Mouse (Mus musculus) intestine, embryonic 16.5 days (tissue): ENCODE measurements around the gene Gm45623. TPM values are rescaled to one million over a fixed set of nuclear protein-coding genes. Genes with fewer than 3 reads are reported as not detected.

Experiments
- ATAC-seq: fragments of 200-750 bp; cut with Nextera tagmentation; 2 replicates; pipeline ENCODE4 v1.8.0; 2017; ENCODE audit warnings: moderate TSS enrichment, moderate library complexity
- H3K27ac ChIP-seq: fragments of 300-500 bp; sonication (generic); 2 replicates; pipeline ENCODE4 v1.5.1; 2014; ENCODE audit warnings: mild to moderate bottlenecking, low read length
- H3K27me3 ChIP-seq: fragments of 300-500 bp; sonication (generic); replicated peaks from 2 replicates; pipeline ENCODE4 v1.6.1; 2014; ENCODE audit warnings: low read length, control low read depth, mixed read lengths; ENCODE audit not compliant: control insufficient read depth, insufficient read depth
- H3K36me3 ChIP-seq: fragments of 300-500 bp; sonication (generic); 2 replicates; pipeline ENCODE4 v1.6.1; 2014; ENCODE audit warnings: low read length, control low read depth; ENCODE audit not compliant: control insufficient read depth, insufficient read depth
- H3K4me1 ChIP-seq: fragments of 300-500 bp; sonication (generic); 2 replicates; pipeline ENCODE4 v1.6.1; 2014; ENCODE audit warnings: low read length, control low read depth, mixed read lengths; ENCODE audit not compliant: control insufficient read depth, insufficient read depth
- H3K4me2 ChIP-seq: fragments of 300-500 bp; sonication (generic); 2 replicates; pipeline ENCODE4 v1.6.1; 2014; ENCODE audit warnings: low read depth, low read length, control low read depth
- H3K4me3 ChIP-seq: fragments of 300-500 bp; sonication (generic); 2 replicates; pipeline ENCODE4 v1.5.1; 2014; ENCODE audit warnings: mild to moderate bottlenecking, low read length
- H3K9ac ChIP-seq: fragments of 300-500 bp; sonication (generic); 2 replicates; pipeline ENCODE4 v1.6.1; 2014; ENCODE audit warnings: low read depth, low read length
- H3K9me3 ChIP-seq: fragments of 300-500 bp; sonication (generic); 2 replicates; pipeline ENCODE4 v1.6.1; 2016; ENCODE audit warnings: low read length, control low read depth; ENCODE audit not compliant: control insufficient read depth
- WGBS: fragments of 180-500 bp; shearing (Covaris S2); extraction: QIAGEN DNeasy Blood & Tissue Kit; methylation state at CpG from one replicate; pipeline ENCODE4 v1.1.7; 2014; 5-methylcytosine and 5-hydroxymethylcytosine counted together
- polyA plus RNA-seq: library from polyadenylated mRNA; unstranded; fragments of >200 nt; fragmentation: Nextera tagmentation; extraction: Ambion mirVana; gene quantifications from 2 replicates; pipeline ENCODE4 v1.2.1, GENCODE M21; 2015

Gm45623 gene
- polyA plus RNA-seq, 1 experiment from 2014 or later, result 0.27 TPM

- H3K36me3 ChIP-seq, result no peaks in the 10 kb centered on the region
- H3K9ac ChIP-seq, result no peak overlapping the region
- no peak overlapping the region for H3K27ac ChIP-seq
- WGBS, result 33% methylated on average over 6 of the region's 6 CpGs
- peaks cover 7% of the 10 kb centered on the region for H3K4me1 ChIP-seq
- no peaks in the 10 kb centered on the region for H3K9me3 ChIP-seq
- ATAC-seq, result no peak; the same call in 1 of the 2 replicates
- no peak overlapping the region for H3K4me3 ChIP-seq
- H3K4me2 ChIP-seq, result no peak overlapping the region
- peaks cover 13% of the 10 kb centered on the region for H3K27me3 ChIP-seq
Observed at GRCm38 (mm10) chr13:56758492-56758891, 4.9 kb upstream of the Gm45623 start.

- WGBS, result 24% methylated on average over 12 of the region's 12 CpGs
- H3K4me1 ChIP-seq, result peaks cover 17% of the 10 kb centered on the region
- no peak overlapping the region for H3K4me3 ChIP-seq
- H3K9me3 ChIP-seq, result no peaks in the 10 kb centered on the region
- no peaks in the 10 kb centered on the region for H3K36me3 ChIP-seq
- H3K27ac ChIP-seq, result no peak overlapping the region
- no peak overlapping the region for H3K4me2 ChIP-seq
- ATAC-seq, result no peak
- H3K27me3 ChIP-seq, result peaks cover 26% of the 10 kb centered on the region
- H3K9ac ChIP-seq, result no peak overlapping the region
Observed at GRCm38 (mm10) chr13:56757201-56757600, 3.6 kb upstream of the Gm45623 start.

GRCm38 (mm10) chr13:56755871-56756270 is 2.2 kb upstream of the Gm45623 start:
- Histone ChIP-seq H3K9me3 (no peaks in the 10 kb centered on the region), H3K4me2 (no peak overlapping the region), H3K27me3 (peaks cover 37% of the 10 kb centered on the region), H3K36me3 (no peaks in the 10 kb centered on the region), H3K4me3 (no peak overlapping the region), H3K4me1 (peaks cover 17% of the 10 kb centered on the region), H3K27ac (no peak overlapping the region), H3K9ac (no peak overlapping the region)
- WGBS, result 58% methylated on average over 6 of the region's 6 CpGs
- ATAC-seq, result peak; percentile 47

GRCm38 (mm10) chr13:56752474-56753191 is 994 bp downstream of the Gm45623 start:
- 3% methylated on average over 41 of the region's 41 CpGs for WGBS
- Histone ChIP-seq H3K4me1 (peaks cover 17% of the 10 kb centered on the region), H3K4me2 (peak overlapping the region; percentile 87), H3K36me3 (no peaks in the 10 kb centered on the region), H3K4me3 (peak overlapping the region; percentile 51), H3K27ac (no peak overlapping the region), H3K9ac (peak overlapping the region; percentile 51), H3K27me3 (peaks cover 36% of the 10 kb centered on the region), H3K9me3 (no peaks in the 10 kb centered on the region)
- ATAC-seq, result no peak

DNA sequence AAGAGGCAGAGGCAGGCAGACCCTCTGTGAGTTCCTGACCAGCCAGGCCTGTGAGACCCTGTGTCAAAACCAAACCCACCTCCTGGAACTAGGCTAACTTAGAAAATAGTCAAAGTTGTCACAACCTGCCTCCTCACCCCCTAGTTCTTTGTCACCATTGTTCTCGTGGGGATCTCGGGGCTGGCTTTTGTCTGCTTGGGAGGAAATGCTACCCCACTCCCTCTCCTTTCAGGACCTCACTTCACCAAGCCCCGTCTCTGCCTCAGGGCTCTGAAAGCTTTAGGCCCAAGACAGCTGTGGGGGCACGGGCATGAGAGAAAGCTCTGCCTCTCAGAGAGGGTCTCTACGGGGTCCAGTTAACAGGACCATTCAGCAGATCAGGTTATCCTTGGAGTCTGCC is 1.9 kb downstream of the Gm45623 start:
- Histone ChIP-seq H3K9me3 (no peaks in the 10 kb centered on the region), H3K27me3 (peaks cover 36% of the 10 kb centered on the region), H3K4me3 (no peak overlapping the region), H3K27ac (no peak overlapping the region), H3K4me2 (no peak overlapping the region), H3K9ac (no peak overlapping the region), H3K4me1 (peaks cover 17% of the 10 kb centered on the region), H3K36me3 (no peaks in the 10 kb centered on the region)
- WGBS, result 54% methylated on average over 5 of the region's 5 CpGs
- no peak for ATAC-seq

- Histone ChIP-seq H3K9ac (no peak overlapping the region), H3K4me3 (no peak overlapping the region), H3K4me2 (no peak overlapping the region), H3K27ac (no peak overlapping the region), H3K4me1 (peaks cover 17% of the 10 kb centered on the region), H3K36me3 (no peaks in the 10 kb centered on the region), H3K27me3 (peaks cover 34% of the 10 kb centered on the region), H3K9me3 (no peaks in the 10 kb centered on the region)
- WGBS, result 83% methylated on average over 7 of the region's 7 CpGs
- ATAC-seq, result no peak
Observed at GRCm38 (mm10) chr13:56749377-56749776, 4.2 kb downstream of the Gm45623 start.

- peak; percentile 82 for ATAC-seq
- peak overlapping the region; percentile 1; the same call in 1 of the 2 replicates for H3K4me2 ChIP-seq
Observed at GRCm38 (mm10) chr13:56747554-56747953, 6.1 kb downstream of the Gm45623 start.

DNA sequence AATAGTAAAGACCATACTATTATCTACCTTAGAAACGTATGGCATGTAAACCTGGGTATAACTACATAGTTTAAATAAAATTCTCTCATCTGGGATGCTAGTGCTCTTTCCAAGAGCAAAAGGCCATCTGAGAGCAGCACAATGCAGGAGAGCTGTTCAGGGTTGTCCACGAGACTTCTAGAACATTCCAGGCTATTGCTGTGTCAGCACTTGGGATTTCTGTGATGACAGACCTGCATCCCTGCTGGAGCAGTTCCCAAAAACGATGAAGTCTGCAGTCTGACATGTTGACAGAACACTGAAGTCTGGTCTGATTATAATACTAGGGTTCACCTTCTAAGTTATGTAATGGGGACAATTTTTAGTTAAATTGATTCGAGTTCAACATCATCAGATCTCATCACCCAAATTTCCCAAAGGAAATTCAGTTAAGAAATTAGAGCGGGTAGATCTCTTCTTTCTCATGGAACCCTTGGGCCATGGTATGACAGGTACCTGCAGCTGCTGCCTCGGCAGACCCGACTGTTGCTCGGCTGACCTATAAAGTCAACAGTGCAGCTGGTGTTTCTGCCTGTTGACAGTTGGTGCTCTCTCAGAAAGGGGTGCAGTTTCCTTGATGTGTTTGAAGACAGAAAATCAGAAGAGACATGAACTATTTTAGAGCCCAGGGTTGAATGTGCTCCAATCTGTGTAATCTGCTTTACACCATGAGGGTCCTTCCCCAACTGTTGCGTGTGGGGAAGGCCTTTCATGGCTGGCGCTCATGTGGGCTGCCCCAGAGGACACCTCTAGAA is 6.7 kb downstream of the Gm45623 start:
- Histone ChIP-seq H3K27ac (no peak overlapping the region), H3K4me3 (no peak overlapping the region), H3K9me3 (no peaks in the 10 kb centered on the region), H3K9ac (no peak overlapping the region), H3K4me1 (no peaks in the 10 kb centered on the region), H3K36me3 (no peaks in the 10 kb centered on the region), H3K4me2 (0 out of 2 replicates have a peak overlapping the region, but pooled peaks have one; percentile 1), H3K27me3 (peaks cover 10% of the 10 kb centered on the region)
- peak; percentile 39 for ATAC-seq
- WGBS, result 54% methylated on average over 10 of the region's 10 CpGs

More at GRCm38 (mm10) chr13:56747554-56747953, 6.1 kb downstream of the Gm45623 start:
- peaks cover 16% of the 10 kb centered on the region for H3K27me3 ChIP-seq
- H3K27ac ChIP-seq, result 0 out of 2 replicates have a peak overlapping the region, but pooled peaks have one; percentile 1
- no peaks in the 10 kb centered on the region for H3K9me3 ChIP-seq
- 41% methylated on average over 8 of the region's 8 CpGs for WGBS
- no peak overlapping the region for H3K4me3 ChIP-seq
- no peaks in the 10 kb centered on the region for H3K36me3 ChIP-seq
- peaks cover under 1% of the 10 kb centered on the region for H3K4me1 ChIP-seq
- no peak overlapping the region for H3K9ac ChIP-seq

DNA sequence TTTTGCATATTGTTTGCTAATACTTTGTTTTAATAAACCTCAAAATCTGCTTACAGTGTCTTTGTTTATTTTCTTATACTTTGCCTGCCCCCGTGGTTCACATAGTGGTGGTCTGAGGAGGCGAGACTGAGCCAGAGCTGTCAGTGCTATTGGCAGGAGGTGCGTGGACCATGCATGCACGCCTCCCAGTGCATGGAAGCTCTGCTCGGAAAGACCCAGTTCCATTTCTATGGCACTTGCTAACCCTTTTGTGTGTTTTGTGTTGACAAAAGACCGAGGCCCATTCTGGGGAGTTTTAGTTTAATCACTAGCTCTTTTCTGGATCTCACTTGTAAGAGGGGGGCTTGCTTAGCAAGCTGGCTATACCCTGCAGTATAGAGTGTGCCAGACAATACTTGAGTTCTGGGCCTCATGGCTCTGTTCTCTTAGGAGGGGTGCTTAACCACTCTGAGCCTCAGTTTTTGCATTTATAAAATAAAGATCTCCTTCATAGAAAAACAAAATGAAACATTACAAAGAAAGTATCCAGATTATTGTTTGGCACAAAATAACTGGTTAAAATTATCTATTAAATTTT is 11.2 kb downstream of the Gm45623 start:
- H3K4me3 ChIP-seq, result no peak overlapping the region
- WGBS, result 80% methylated on average over 6 of the region's 6 CpGs
- H3K4me2 ChIP-seq, result no peak overlapping the region
- H3K9ac ChIP-seq, result no peak overlapping the region
- H3K27ac ChIP-seq, result no peak overlapping the region
- H3K4me1 ChIP-seq, result no peaks in the 10 kb centered on the region
- H3K27me3 ChIP-seq, result no peaks in the 10 kb centered on the region
- no peaks in the 10 kb centered on the region for H3K9me3 ChIP-seq
- H3K36me3 ChIP-seq, result peaks cover 5% of the 10 kb centered on the region
- ATAC-seq, result no peak
